In genomic region chr11:121033118-121033517, GRCm38 (mm10) we compare ENCODE assay signal across 38 mouse cellular contexts. TPM values are rescaled to one million over a fixed set of nuclear protein-coding genes. Genes with fewer than 3 reads are reported as not detected.
"Had no signal": no experiment of that assay in that cellular context is flagged by ENCODE, and none has a peak within 500 bp of the region (broad histone marks: within the 10 kb centered on the region; RNA-seq: fewer than 3 reads in every experiment).

No protein-coding gene starts in this region.

- H3K4me3 ChIP-seq: gastrocnemius, adult 2 months; heart, embryonic 13.5 days; heart, embryonic 15.5 days; hindbrain, embryonic 13.5 days; hindbrain, embryonic 15.5 days; intestine, embryonic 15.5 days; layer of hippocampus, adult 2 months; left cerebral cortex, adult 2 months; limb, embryonic 10.5 days; limb, embryonic 12.5 days; liver, embryonic 13.5 days had no signal

- H3K9ac ChIP-seq: heart, embryonic 13.5 days; heart, embryonic 15.5 days; hindbrain, embryonic 13.5 days; hindbrain, embryonic 15.5 days; intestine, embryonic 15.5 days; limb, embryonic 12.5 days; liver, embryonic 13.5 days had no signal

- DNase-seq: gastrocnemius, adult 2 months; gastrocnemius, postnatal 14 days; gastrocnemius, postnatal 36 days; heart, adult 18-20 months; heart, postnatal 14 days; heart, postnatal 36 days; kidney, adult 18-20 months; kidney, adult 8-10 months; kidney, postnatal 10 days; kidney, postnatal 25 days; kidney, postnatal 4 days; liver; liver, embryonic 13.5 days had no signal

- H3K36me3 ChIP-seq: heart, embryonic 13.5 days; heart, embryonic 15.5 days; hindbrain, embryonic 13.5 days; hindbrain, embryonic 15.5 days; intestine, embryonic 15.5 days; limb, embryonic 10.5 days; limb, embryonic 12.5 days; liver, embryonic 13.5 days had no signal

- H3K4me1 ChIP-seq: heart, embryonic 13.5 days; heart, embryonic 15.5 days; hindbrain, embryonic 13.5 days; hindbrain, embryonic 15.5 days; intestine, embryonic 15.5 days; limb, embryonic 10.5 days; liver, embryonic 13.5 days had no signal

- ATAC-seq: hindbrain, postnatal 0 days; inflammation-experienced regulatory T-cells, adult 6 months; intestine, embryonic 15.5 days; intestine, postnatal 0 days had no signal

- H3K27ac ChIP-seq: gastrocnemius, adult 2 months; heart, embryonic 13.5 days; heart, embryonic 15.5 days; hindbrain, embryonic 13.5 days; hindbrain, embryonic 15.5 days; hindbrain, postnatal 0 days; intestine, embryonic 15.5 days; layer of hippocampus, adult 2 months; left cerebral cortex, adult 2 months; limb, embryonic 10.5 days; limb, embryonic 12.5 days; liver, embryonic 13.5 days had no signal

- H3K27me3 ChIP-seq: hindbrain, embryonic 13.5 days; hindbrain, embryonic 15.5 days; intestine, embryonic 15.5 days had no signal

- H3K9me3 ChIP-seq: heart, embryonic 13.5 days; heart, embryonic 15.5 days; hindbrain, embryonic 13.5 days; hindbrain, embryonic 15.5 days; intestine, embryonic 15.5 days; limb, embryonic 10.5 days; limb, embryonic 12.5 days; liver, embryonic 13.5 days had no signal

- H3K4me2 ChIP-seq: heart, embryonic 11.5 days; heart, embryonic 13.5 days; heart, embryonic 15.5 days; hindbrain, embryonic 13.5 days; hindbrain, embryonic 15.5 days; intestine, embryonic 15.5 days; limb, embryonic 12.5 days; liver, embryonic 11.5 days; liver, embryonic 13.5 days had no signal

RNA-seq across cellular contexts. Expression of gene Cd7, which starts 6.1 kb away (rescaled TPM):
- total RNA-seq: gastrocnemius, adult 2 months; gastrocnemius, postnatal 14 days; gastrocnemius, postnatal 36 days; hindbrain, postnatal 0 days; layer of hippocampus, adult 2 months; layer of hippocampus, postnatal 10 days; layer of hippocampus, postnatal 25 days had no signal
- polyA plus RNA-seq: heart, embryonic 11.5 days; heart, postnatal 0 days; hindbrain, embryonic 11.5 days; hindbrain, embryonic 13.5 days; hindbrain, embryonic 15.5 days; hindbrain, postnatal 0 days; kidney, embryonic 14.5 days; limb, embryonic 10.5 days; limb, embryonic 12.5 days had no signal

RNA-seq across cellular contexts. Expression of gene Sectm1b, which starts 30.3 kb away (rescaled TPM):
- total RNA-seq: gastrocnemius, adult 2 months; gastrocnemius, postnatal 14 days; gastrocnemius, postnatal 36 days; heart, adult 18-20 months; heart, adult 8-10 months; heart, postnatal 14 days; heart, postnatal 36 days; hematopoietic stem cell, adult 5-6 weeks; hindbrain, postnatal 0 days; layer of hippocampus, adult 2 months; layer of hippocampus, postnatal 10 days; layer of hippocampus, postnatal 25 days; left cerebral cortex, adult 2 months; left cerebral cortex, postnatal 14 days; left cerebral cortex, postnatal 36 days had no signal
- polyA plus RNA-seq: frontal cortex, adult 2 months; heart, embryonic 11.5 days; heart, embryonic 13.5 days; heart, embryonic 15.5 days; hindbrain, embryonic 11.5 days; hindbrain, embryonic 13.5 days; hindbrain, embryonic 15.5 days; hindbrain, postnatal 0 days; inflammation-experienced regulatory T-cells, adult 6 months; kidney, embryonic 14.5 days; limb, embryonic 10.5 days; limb, embryonic 12.5 days; limb, embryonic 14.5 days; liver, embryonic 11.5 days had no signal

RNA-seq across cellular contexts. Expression of gene Sectm1a, which starts 47.9 kb away (rescaled TPM):
- total RNA-seq: gastrocnemius, adult 2 months; gastrocnemius, postnatal 14 days; gastrocnemius, postnatal 36 days; heart, adult 8-10 months; heart, postnatal 14 days; heart, postnatal 36 days; hematopoietic stem cell, adult 5-6 weeks; hindbrain, postnatal 0 days; layer of hippocampus, adult 2 months; layer of hippocampus, postnatal 10 days; layer of hippocampus, postnatal 25 days; left cerebral cortex, adult 2 months; left cerebral cortex, postnatal 14 days; left cerebral cortex, postnatal 36 days had no signal
- polyA plus RNA-seq: frontal cortex, adult 2 months; heart, embryonic 11.5 days; heart, embryonic 13.5 days; heart, embryonic 15.5 days; hindbrain, embryonic 11.5 days; hindbrain, embryonic 13.5 days; hindbrain, postnatal 0 days; inflammation-experienced regulatory T-cells, adult 6 months; limb, embryonic 10.5 days; limb, embryonic 12.5 days had no signal
